Mouse (Mus musculus): Measurements from ENCODE around the gene Muc1. TPM values are rescaled to one million over a fixed set of nuclear protein-coding genes. Genes with fewer than 3 reads are reported as not detected.

The Muc1 gene
- polyA plus RNA-seq, 1 experiment from 2014 or later = 1.6 TPM

- Histone ChIP-seq H3K4me3 (peak overlapping the region; percentile 10; the same call in 1 of the 2 replicates), H3K27ac (peak overlapping the region; percentile 50), H3K27me3 (0 out of 2 replicates have a peak, but pooled peaks cover 6% of the 10 kb centered on the region), H3K4me1 (replicated peaks) (peaks cover 30% of the 10 kb centered on the region), H3K9ac (no peak overlapping the region), H3K9me3 (replicated peaks) (no peaks in the 10 kb centered on the region), H3K4me2 (peak overlapping the region; percentile 38), H3K36me3 (no peaks in the 10 kb centered on the region)
- ATAC-seq (replicated peaks; ENCODE audit: insufficient number of reproducible peaks, insufficient read depth, low FRiP score, low read depth) = peak; percentile 51; the same call in 1 of the 2 replicates
- 10% methylated on average over 17 of the region's 17 CpGs for WGBS
Measured at GRCm38 (mm10) chr3:89251365-89251895, 22.6 kb downstream of the Muc1 start.

GRCm38 (mm10) chr3:89254994-89255393, 26.1 kb downstream of the Muc1 start:
- Histone ChIP-seq H3K27me3 (0 out of 2 replicates have a peak, but pooled peaks cover 6% of the 10 kb centered on the region), H3K9ac (no peak overlapping the region), H3K9me3 (replicated peaks) (no peaks in the 10 kb centered on the region), H3K4me3 (no peak overlapping the region), H3K36me3 (no peaks in the 10 kb centered on the region), H3K27ac (no peak overlapping the region), H3K4me2 (no peak overlapping the region), H3K4me1 (replicated peaks) (peaks cover 20% of the 10 kb centered on the region)
- 81% methylated on average over 5 of the region's 5 CpGs for WGBS
- ATAC-seq (replicated peaks; ENCODE audit: insufficient number of reproducible peaks, insufficient read depth, low FRiP score, low read depth) = no peak

GRCm38 (mm10) chr3:89256177-89256576, 27.3 kb downstream of the Muc1 start:
- WGBS = 45% methylated on average over 5 of the region's 5 CpGs
- Histone ChIP-seq H3K9ac (no peak overlapping the region), H3K27me3 (0 out of 2 replicates have a peak, but pooled peaks cover 6% of the 10 kb centered on the region), H3K36me3 (no peaks in the 10 kb centered on the region), H3K27ac (0 out of 2 replicates have a peak overlapping the region, but pooled peaks have one; percentile 11), H3K9me3 (replicated peaks) (no peaks in the 10 kb centered on the region), H3K4me1 (replicated peaks) (peaks cover 12% of the 10 kb centered on the region), H3K4me2 (no peak overlapping the region), H3K4me3 (no peak overlapping the region)
- ATAC-seq (replicated peaks; ENCODE audit: insufficient number of reproducible peaks, insufficient read depth, low FRiP score, low read depth) = no peak

GRCm38 (mm10) chr3:89259076-89259475, 30.2 kb downstream of the Muc1 start, which contains the start of gene Dpm3:
TSS of gene Dpm3 (plus strand) at chr3:89259358.
- Histone ChIP-seq H3K36me3 (no peaks in the 10 kb centered on the region), H3K4me1 (replicated peaks) (no peaks in the 10 kb centered on the region), H3K9me3 (replicated peaks) (no peaks in the 10 kb centered on the region), H3K4me2 (no peak within 1 kb of the TSS), H3K4me3 (no peak within 1 kb of the TSS), H3K27me3 (no peaks in the 10 kb centered on the region), H3K27ac (no peak within 1 kb of the TSS), H3K9ac (no peak within 1 kb of the TSS)
- WGBS = 39% methylated on average over 7 of the region's 7 CpGs
- no peak for ATAC-seq (replicated peaks; ENCODE audit: insufficient number of reproducible peaks, insufficient read depth, low FRiP score, low read depth)

- WGBS = 73% methylated on average over 3 of the region's 3 CpGs
- no peaks in the 10 kb centered on the region for H3K4me1 ChIP-seq (replicated peaks)
- no peak overlapping the region for H3K4me3 ChIP-seq
- H3K4me2 ChIP-seq = no peak overlapping the region
- no peaks in the 10 kb centered on the region for H3K36me3 ChIP-seq
- ATAC-seq (replicated peaks; ENCODE audit: insufficient number of reproducible peaks, insufficient read depth, low FRiP score, low read depth) = no peak
- H3K9ac ChIP-seq = no peak overlapping the region
- no peaks in the 10 kb centered on the region for H3K27me3 ChIP-seq
- no peaks in the 10 kb centered on the region for H3K9me3 ChIP-seq (replicated peaks)
- H3K27ac ChIP-seq = no peak overlapping the region
Measured at GRCm38 (mm10) chr3:89260211-89260610, 31.4 kb downstream of the Muc1 start.

GRCm38 (mm10) chr3:89262417-89262816, 33.6 kb downstream of the Muc1 start:
- peaks cover 9% of the 10 kb centered on the region for H3K4me1 ChIP-seq (replicated peaks)
- no peaks in the 10 kb centered on the region for H3K9me3 ChIP-seq (replicated peaks)
- no peaks in the 10 kb centered on the region for H3K27me3 ChIP-seq
- H3K9ac ChIP-seq = no peak overlapping the region
- WGBS = 44% methylated on average over 10 of the region's 10 CpGs
- no peak overlapping the region for H3K4me3 ChIP-seq
- peak overlapping the region; percentile 57 for H3K27ac ChIP-seq
- H3K36me3 ChIP-seq = no peaks in the 10 kb centered on the region
- no peak for ATAC-seq (replicated peaks; ENCODE audit: insufficient number of reproducible peaks, insufficient read depth, low FRiP score, low read depth)
- no peak overlapping the region for H3K4me2 ChIP-seq

GRCm38 (mm10) chr3:89266439-89266893, 37.6 kb downstream of the Muc1 start:
- peak overlapping the region; percentile 71 for H3K9ac ChIP-seq
- peak; percentile 66; the same call in 1 of the 2 replicates for ATAC-seq (replicated peaks; ENCODE audit: insufficient number of reproducible peaks, insufficient read depth, low FRiP score, low read depth)
- WGBS = under 1% methylated on average over 20 of the region's 20 CpGs
- no peaks in the 10 kb centered on the region for H3K36me3 ChIP-seq
- peaks cover 40% of the 10 kb centered on the region for H3K4me1 ChIP-seq (replicated peaks)
- H3K4me2 ChIP-seq = peak overlapping the region; percentile 77
- H3K27ac ChIP-seq = peak overlapping the region; percentile 60
- H3K4me3 ChIP-seq = peak overlapping the region; percentile 68
- H3K9me3 ChIP-seq (replicated peaks) = no peaks in the 10 kb centered on the region
- no peaks in the 10 kb centered on the region for H3K27me3 ChIP-seq

GRCm38 (mm10) chr3:89268916-89269315, 40.1 kb downstream of the Muc1 start:
- peaks cover 44% of the 10 kb centered on the region for H3K4me1 ChIP-seq (replicated peaks)

GRCm38 (mm10) chr3:89270051-89270755, 41.3 kb downstream of the Muc1 start, which contains the start of gene Slc50a1:
TSS of gene Slc50a1 (minus strand) at chr3:89270570.
- Histone ChIP-seq H3K4me3 (peak within 1 kb of the TSS; percentile 67), H3K27me3 (no peaks in the 10 kb centered on the region), H3K4me2 (peak within 1 kb of the TSS; percentile 75), H3K9me3 (replicated peaks) (no peaks in the 10 kb centered on the region), H3K4me1 (replicated peaks) (peaks cover 44% of the 10 kb centered on the region), H3K36me3 (peaks cover 21% of the 10 kb centered on the region; the same call in 1 of the 2 replicates), H3K9ac (peak within 1 kb of the TSS; percentile 76), H3K27ac (peak within 1 kb of the TSS; percentile 90)
- ATAC-seq (replicated peaks; ENCODE audit: insufficient number of reproducible peaks, insufficient read depth, low FRiP score, low read depth) = peak; percentile 42
- WGBS = 2% methylated on average over 39 of the region's 39 CpGs

More at GRCm38 (mm10) chr3:89268916-89269315, 40.1 kb downstream of the Muc1 start:
- Histone ChIP-seq H3K9me3 (replicated peaks) (no peaks in the 10 kb centered on the region), H3K27me3 (no peaks in the 10 kb centered on the region), H3K4me2 (peak overlapping the region; percentile 75; the same call in 1 of the 2 replicates), H3K4me3 (no peak overlapping the region), H3K27ac (no peak overlapping the region), H3K9ac (no peak overlapping the region), H3K36me3 (peaks cover 12% of the 10 kb centered on the region; the same call in 1 of the 2 replicates)
- ATAC-seq (replicated peaks; ENCODE audit: insufficient number of reproducible peaks, insufficient read depth, low FRiP score, low read depth) = no peak
- 68% methylated on average over 8 of the region's 8 CpGs for WGBS

- WGBS = 54% methylated on average over 6 of the region's 6 CpGs
- peak overlapping the region; percentile 76 for H3K9ac ChIP-seq
- H3K4me2 ChIP-seq = peak overlapping the region; percentile 75
- peaks cover 28% of the 10 kb centered on the region for H3K36me3 ChIP-seq
- no peak for ATAC-seq (replicated peaks; ENCODE audit: insufficient number of reproducible peaks, insufficient read depth, low FRiP score, low read depth)
- no peaks in the 10 kb centered on the region for H3K9me3 ChIP-seq (replicated peaks)
- H3K27ac ChIP-seq = peak overlapping the region; percentile 90
- peaks cover 44% of the 10 kb centered on the region for H3K4me1 ChIP-seq (replicated peaks)
- H3K27me3 ChIP-seq = no peaks in the 10 kb centered on the region
- peak overlapping the region; percentile 67; the same call in 1 of the 2 replicates for H3K4me3 ChIP-seq
Measured at GRCm38 (mm10) chr3:89270891-89271290, 42.0 kb downstream of the Muc1 start.

- H3K9me3 ChIP-seq (replicated peaks) = no peaks in the 10 kb centered on the region
- H3K27me3 ChIP-seq = no peaks in the 10 kb centered on the region
- no peak overlapping the region for H3K4me2 ChIP-seq
- no peak for ATAC-seq (replicated peaks; ENCODE audit: insufficient number of reproducible peaks, insufficient read depth, low FRiP score, low read depth)
- WGBS = 50% methylated on average over 6 of the region's 6 CpGs
- H3K4me1 ChIP-seq (replicated peaks) = peaks cover 45% of the 10 kb centered on the region
- H3K9ac ChIP-seq = no peak overlapping the region
- peaks cover 31% of the 10 kb centered on the region for H3K36me3 ChIP-seq
- H3K4me3 ChIP-seq = no peak overlapping the region
- H3K27ac ChIP-seq = no peak overlapping the region
Measured at GRCm38 (mm10) chr3:89271760-89272159, 42.9 kb downstream of the Muc1 start.

All from heart, embryonic 15.5 days (tissue).